Mouse (Mus musculus) hindbrain, embryonic 12.5 days (tissue): Measurements from ENCODE around the gene Ces2b. TPM values are rescaled to one million over a fixed set of nuclear protein-coding genes. Genes with fewer than 3 reads are reported as not detected.
"Not testable (repeated sequence)": the region's sequence is repeated elsewhere in the genome, so short reads cannot be mapped to it uniquely, and the experiment has no call there.

Source experiments
- ATAC-seq: fragments of 200-750 bp; cut with Nextera tagmentation; 2 replicates; pipeline ENCODE4 v1.8.0; 2017; ENCODE audit warnings: moderate TSS enrichment; ENCODE audit not compliant: low FRiP score
- H3K27ac ChIP-seq: fragments of 300-500 bp; sonication (generic); 2 replicates; pipeline ENCODE4 v1.5.1; 2016; ENCODE audit warnings: mild to moderate bottlenecking
- H3K27me3 ChIP-seq: fragments of 300-500 bp; sonication (generic); 2 replicates; pipeline ENCODE4 v1.6.1; 2016; ENCODE audit warnings: mild to moderate bottlenecking
- H3K36me3 ChIP-seq: fragments of 300-500 bp; sonication (generic); 2 replicates; pipeline ENCODE4 v1.6.1; 2016; ENCODE audit warnings: mild to moderate bottlenecking
- H3K4me1 ChIP-seq: fragments of 300-500 bp; sonication (generic); 2 replicates; pipeline ENCODE4 v1.6.1; 2016
- H3K4me2 ChIP-seq: fragments of 300-500 bp; sonication (generic); replicated peaks from 2 replicates; pipeline ENCODE4 v1.6.1; 2016; ENCODE audit warnings: mild to moderate bottlenecking
- H3K4me3 ChIP-seq: fragments of 300-500 bp; sonication (generic); 2 replicates; pipeline ENCODE4 v1.5.1; 2016; ENCODE audit warnings: mild to moderate bottlenecking
- H3K9ac ChIP-seq: fragments of 300-500 bp; sonication (generic); 2 replicates; pipeline ENCODE4 v1.6.1; 2016; ENCODE audit warnings: mild to moderate bottlenecking, moderate library complexity
- H3K9me3 ChIP-seq: fragments of 300-500 bp; sonication (generic); replicated peaks from 2 replicates; pipeline ENCODE4 v1.6.1; 2016; ENCODE audit warnings: mild to moderate bottlenecking
- WGBS: fragments of 180-500 bp; shearing (Covaris S2); methylation state at CpG from one replicate; pipeline ENCODE4 v1.1.7; 2016; 5-methylcytosine and 5-hydroxymethylcytosine counted together
- polyA plus RNA-seq: library from polyadenylated mRNA; unstranded; fragments of >200 nt; fragmentation: Nextera tagmentation; extraction: Ambion mirVana; gene quantifications from 2 replicates; pipeline ENCODE4 v1.2.1, GENCODE M21; 2016

The Ces2b gene
- polyA plus RNA-seq, 1 experiment from 2014 or later = 0.10 TPM

DNA sequence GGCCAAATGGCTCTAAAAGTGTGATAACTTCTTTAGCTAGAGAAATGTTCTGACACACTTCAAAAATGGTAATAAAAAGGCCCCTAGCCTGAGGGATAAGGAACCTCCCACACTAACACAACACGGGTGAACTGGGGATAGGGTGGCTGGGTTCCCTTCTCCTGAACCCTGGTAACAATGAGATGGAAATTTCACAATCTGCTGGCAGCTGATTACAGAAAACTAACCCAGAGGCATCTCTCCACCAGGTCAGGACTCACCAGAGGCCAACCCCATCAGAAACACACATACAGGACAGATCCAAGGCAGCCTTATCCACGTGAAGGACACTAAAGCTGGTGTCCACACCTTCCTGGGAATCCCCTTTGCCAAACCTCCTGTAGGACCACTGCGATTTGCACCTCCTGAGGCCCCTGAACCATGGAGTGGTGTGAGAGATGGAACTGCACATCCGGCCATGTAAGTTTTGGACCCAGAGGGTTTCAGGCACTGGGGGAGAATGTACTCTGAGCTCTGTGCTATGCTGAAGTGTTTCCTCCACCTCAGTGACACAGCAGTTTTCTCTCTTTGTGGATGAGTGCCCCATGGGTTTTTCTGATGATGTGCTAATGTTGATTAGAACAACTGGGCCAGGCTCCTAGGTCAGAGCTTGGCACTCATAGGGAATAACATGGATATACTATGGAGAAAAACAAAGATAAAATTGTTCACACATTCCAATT is 16.5 kb downstream of the Ces2b start:
- no peak for ATAC-seq
- Histone ChIP-seq H3K27ac (no peak overlapping the region), H3K9me3 (no peaks in the 10 kb centered on the region), H3K9ac (no peak overlapping the region), H3K36me3 (no peaks in the 10 kb centered on the region), H3K4me1 (no peaks in the 10 kb centered on the region), H3K4me3 (no peak overlapping the region), H3K4me2 (no peak overlapping the region), H3K27me3 (no peaks in the 10 kb centered on the region)
- 77% methylated on average over 4 of the region's 4 CpGs for WGBS

DNA sequence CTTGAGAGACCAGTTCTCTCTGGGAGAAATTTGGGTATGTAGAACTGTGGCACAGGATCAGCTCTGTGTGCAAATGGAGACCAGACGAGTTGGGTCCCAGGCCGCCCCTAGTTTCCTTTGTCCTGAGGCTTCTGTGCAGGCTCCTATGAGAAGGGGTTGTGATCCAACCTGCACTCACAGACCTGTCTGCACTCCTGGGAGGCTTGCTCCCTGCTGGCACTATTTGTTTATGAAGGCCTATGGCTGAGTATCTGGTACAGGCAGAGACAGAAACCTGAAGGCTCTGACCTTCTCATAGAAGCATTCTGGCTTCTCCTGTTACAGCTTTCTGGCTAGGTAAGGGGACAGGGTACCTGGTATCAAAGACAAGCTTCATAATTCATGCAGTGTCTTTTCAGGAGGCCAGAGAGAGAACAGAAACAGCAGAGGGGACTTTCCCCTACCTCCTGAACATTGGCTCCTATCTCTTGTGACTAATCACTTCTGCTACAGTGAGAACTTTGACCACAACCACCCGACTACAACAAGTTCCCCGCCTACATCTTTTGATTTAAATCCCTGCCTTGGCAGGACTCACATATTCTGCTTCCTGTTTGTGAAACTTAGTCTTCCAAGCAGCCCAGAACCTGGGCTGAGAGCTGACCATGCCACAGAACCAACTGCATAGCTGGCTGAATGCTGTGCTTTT is 35.6 kb downstream of the Ces2b start:
- not testable (repeated sequence) for ATAC-seq, H3K27me3 ChIP-seq, H3K4me3 ChIP-seq, H3K9me3 ChIP-seq, H3K36me3 ChIP-seq, H3K4me2 ChIP-seq, H3K4me1 ChIP-seq, H3K9ac ChIP-seq, H3K27ac ChIP-seq
- WGBS = no CpG with 5 or more reads among the region's 4 CpGs

DNA sequence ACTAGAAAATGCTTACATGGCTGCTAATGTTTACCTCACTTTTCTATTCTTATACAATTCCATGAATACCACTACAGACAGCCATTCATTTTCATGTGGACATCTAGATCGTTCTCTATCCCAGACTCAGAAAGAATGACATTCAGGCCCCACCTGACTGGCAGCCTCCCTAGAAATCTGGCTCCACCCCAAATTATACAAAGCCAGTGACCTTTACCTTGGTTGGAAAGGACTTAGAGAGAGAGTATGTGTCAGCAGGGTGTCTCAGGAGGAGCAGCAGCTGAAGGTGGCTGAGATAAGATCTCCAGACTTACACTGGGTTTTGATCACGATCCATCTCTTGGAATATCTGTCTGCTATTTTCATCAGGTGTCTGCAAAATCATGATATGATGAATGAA is 37.5 kb downstream of the Ces2b start:
- H3K27me3 ChIP-seq, ATAC-seq, H3K9me3 ChIP-seq, H3K4me1 ChIP-seq, H3K27ac ChIP-seq, H3K9ac ChIP-seq, H3K36me3 ChIP-seq, H3K4me3 ChIP-seq, H3K4me2 ChIP-seq: not testable (repeated sequence)
- no CpG with 5 or more reads among the region's 2 CpGs for WGBS

DNA sequence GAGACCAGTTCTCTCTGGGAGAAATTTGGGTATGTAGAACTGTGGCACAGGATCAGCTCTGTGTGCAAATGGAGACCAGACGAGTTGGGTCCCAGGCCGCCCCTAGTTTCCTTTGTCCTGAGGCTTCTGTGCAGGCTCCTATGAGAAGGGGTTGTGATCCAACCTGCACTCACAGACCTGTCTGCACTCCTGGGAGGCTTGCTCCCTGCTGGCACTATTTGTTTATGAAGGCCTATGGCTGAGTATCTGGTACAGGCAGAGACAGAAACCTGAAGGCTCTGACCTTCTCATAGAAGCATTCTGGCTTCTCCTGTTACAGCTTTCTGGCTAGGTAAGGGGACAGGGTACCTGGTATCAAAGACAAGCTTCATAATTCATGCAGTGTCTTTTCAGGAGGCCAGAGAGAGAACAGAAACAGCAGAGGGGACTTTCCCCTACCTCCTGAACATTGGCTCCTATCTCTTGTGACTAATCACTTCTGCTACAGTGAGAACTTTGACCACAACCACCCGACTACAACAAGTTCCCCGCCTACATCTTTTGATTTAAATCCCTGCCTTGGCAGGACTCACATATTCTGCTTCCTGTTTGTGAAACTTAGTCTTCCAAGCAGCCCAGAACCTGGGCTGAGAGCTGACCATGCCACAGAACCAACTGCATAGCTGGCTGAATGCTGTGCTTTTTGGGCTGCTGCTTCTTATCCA is 55.0 kb downstream of the Ces2b start:
- not testable (repeated sequence) for H3K4me1 ChIP-seq, H3K36me3 ChIP-seq, ATAC-seq, H3K9ac ChIP-seq, H3K27me3 ChIP-seq, H3K27ac ChIP-seq, H3K4me3 ChIP-seq, H3K9me3 ChIP-seq, H3K4me2 ChIP-seq
- no CpG with 5 or more reads among the region's 4 CpGs for WGBS

Other genes starting within 250 kb of the Ces2b start
- gene Pdp2, start 240.1 kb upstream of the Ces2b start, polyA plus RNA-seq = 13.7 and 14.9 TPM in 2 replicates
- not detected in 2 replicates for gene Cdh16, start 207.2 kb upstream of the Ces2b start, polyA plus RNA-seq
- 1.9 and 3.8 TPM in 2 replicates for gene Rrad, start 200.2 kb upstream of the Ces2b start, polyA plus RNA-seq
- 98.9 and 107 TPM in 2 replicates for gene Ciao2b, start 189.6 kb upstream of the Ces2b start, polyA plus RNA-seq
- gene Ces2a, start 97.6 kb upstream of the Ces2b start, polyA plus RNA-seq = not detected in 2 replicates
- gene Ces2c, start 15.5 kb downstream of the Ces2b start, polyA plus RNA-seq = not detected in 2 replicates
- not detected in 2 replicates for gene Ces2e, start 94.7 kb downstream of the Ces2b start, polyA plus RNA-seq
- not detected in 2 replicates for gene Ces2f, start 115.8 kb downstream of the Ces2b start, polyA plus RNA-seq
- gene Ces2g, start 130.1 kb downstream of the Ces2b start, polyA plus RNA-seq = not detected in 2 replicates
- not detected in 2 replicates for gene Ces2h, start 169.3 kb downstream of the Ces2b start, polyA plus RNA-seq
- not detected in 2 replicates for gene Ces3a, start 217.0 kb downstream of the Ces2b start, polyA plus RNA-seq